Mouse (Mus musculus) left cerebral cortex, postnatal 25 days (tissue): ENCODE results near the gene Gm21789. TPM values are rescaled to one million over a fixed set of nuclear protein-coding genes. Genes with fewer than 3 reads are reported as not detected.
"Not testable (repeated sequence)": the region's sequence is repeated elsewhere in the genome, so short reads cannot be mapped to it uniquely, and the experiment has no call there.

ENCODE experiments used
- DNase-seq, 2 experiments: peaks; one replicate each; pipeline ENCODE4 v3.0.0; 2022; ENCODE audit warnings: low spot score in 2 of 2, mixed read lengths in 1 of 2
- intact Hi-C: fragments of 180-260 bp; cut with DNase I; formaldehyde crosslinking; loops from one replicate; pipeline ENCODE4 v1.15.1; 2025
- total RNA-seq, 2 experiments: library from RNA; stranded (reverse); gene quantifications; 2 replicates each; pipeline ENCODE4 v1.2.3; 2021

The Gm21789 gene
- not detected for total RNA-seq

GRCm38 (mm10) chrX:32941468-32941867 lies at the start of gene Gm21789:
TSS of gene Gm21789 (plus strand) at chrX:32941768.
- DNase-seq, intact Hi-C loops: not testable (repeated sequence)

- DNase-seq, intact Hi-C loops: not testable (repeated sequence)
These were observed 47.2 kb upstream of the Gm21789 start, which contains the start of gene Btbd35f30 for GRCm38 (mm10) chrX:32894325-32894724. TSS of gene Btbd35f30 (plus strand) at chrX:32894625.

- intact Hi-C loops, DNase-seq: not testable (repeated sequence)
These were observed 32.0 kb downstream of the Gm21789 start, which contains the start of gene Btbd35f5 for GRCm38 (mm10) chrX:32973597-32973996. TSS of gene Btbd35f5 (plus strand) at chrX:32973897.

Other genes with a start within 250 kb of the Gm21789 start
- gene Btbd35f21, start 215.7 kb upstream of the Gm21789 start, total RNA-seq, result not detected
- gene Btbd35f30, start 47.1 kb upstream of the Gm21789 start, total RNA-seq, result not detected
- not detected for gene Btbd35f5, start 32.1 kb downstream of the Gm21789 start, total RNA-seq